Mouse (Mus musculus) stomach, postnatal 0 days (tissue): ENCODE results near the gene Rcsd1.

Experiments used
- CTCF ChIP-seq: IDR thresholded peaks from 2 replicates; pipeline ENCODE4 v1.5.1; 2016; ENCODE audit warnings: antibody characterized with exemption, low read depth, mild to moderate bottlenecking, moderate library complexity
- EP300 ChIP-seq: optimal IDR thresholded peaks from 2 replicates; pipeline ENCODE3; 2016; ENCODE audit warnings: antibody characterized with exemption

- TF ChIP-seq CTCF (no peak), EP300 (no peak)
Measured at GRCm38 (mm10) chr1:165645102-165645501, 64.5 kb downstream of the Rcsd1 start.
